Comparison of ENCODE assay signal across 8 mouse cellular contexts in the genomic region with DNA sequence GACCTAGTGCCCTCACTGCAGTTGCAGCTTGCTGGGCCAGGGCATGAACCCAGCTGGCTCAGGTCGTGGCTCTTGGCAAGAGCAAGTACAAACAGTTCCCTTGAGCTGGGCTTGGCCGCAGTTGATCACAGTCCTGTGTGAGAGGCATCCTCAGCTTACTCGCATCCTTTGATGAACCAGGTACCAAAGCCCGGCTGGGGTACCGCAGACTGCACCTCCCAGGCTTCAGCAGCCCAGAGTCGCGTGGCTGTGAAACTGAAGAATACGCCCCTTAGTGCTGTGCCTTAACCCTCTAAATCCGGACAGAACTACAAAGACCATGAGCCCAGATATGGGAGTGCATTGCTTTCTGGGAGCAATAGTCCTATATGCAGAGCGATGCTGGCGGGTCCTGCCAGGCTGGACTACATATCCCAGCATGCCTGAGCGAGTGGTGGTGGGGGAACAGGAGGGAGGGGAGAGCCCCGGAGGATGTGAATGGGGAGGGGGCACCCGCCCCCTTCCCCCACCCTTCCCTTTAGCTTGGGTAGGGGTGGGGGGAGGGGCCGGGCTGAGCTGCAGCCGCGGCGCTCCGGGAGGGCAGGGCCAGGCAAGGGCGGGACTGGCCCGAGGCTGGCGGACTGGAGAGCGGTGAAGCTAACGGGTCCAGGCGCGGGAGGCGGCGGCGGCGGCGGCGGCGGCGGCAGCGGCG. TPM values are rescaled to one million over a fixed set of nuclear protein-coding genes. Genes with fewer than 3 reads are reported as not detected.
DNase-seq lines count a peak whose midpoint lies in the region; ATAC-seq lines count a peak whose summit lies in the region.

A gene (plus strand): TSS at position 582 of the 691 bp plus-strand sequence.

- no peaks in the 10 kb centered on the region for H3K27me3 ChIP-seq in embryonic facial prominence, embryonic 10.5 days (replicated peaks; ENCODE audit: low read depth, poor library complexity, severe bottlenecking)
- H3K27me3 ChIP-seq in intestine, embryonic 16.5 days (replicated peaks; ENCODE audit: control insufficient read depth, insufficient read depth, low read length): no peaks in the 10 kb centered on the region
- H3K27me3 ChIP-seq in midbrain, embryonic 10.5 days (ENCODE audit: low read depth, poor library complexity, severe bottlenecking): no peaks in the 10 kb centered on the region

- H3K36me3 ChIP-seq in embryonic facial prominence, embryonic 10.5 days (replicated peaks): peaks cover 18% of the 10 kb centered on the region
- no peaks in the 10 kb centered on the region for H3K36me3 ChIP-seq in intestine, embryonic 16.5 days (ENCODE audit: control insufficient read depth, insufficient read depth, low read length)
- H3K36me3 ChIP-seq in midbrain, embryonic 10.5 days: peaks cover 14% of the 10 kb centered on the region; the same call in 1 of the 2 replicates

- H3K9me3 ChIP-seq in embryonic facial prominence, embryonic 10.5 days: no peaks in the 10 kb centered on the region
- H3K9me3 ChIP-seq in intestine, embryonic 16.5 days (ENCODE audit: control insufficient read depth, low read length): no peaks in the 10 kb centered on the region
- H3K9me3 ChIP-seq in midbrain, embryonic 10.5 days (replicated peaks): no peaks in the 10 kb centered on the region

- H3K9ac ChIP-seq in intestine, embryonic 16.5 days (ENCODE audit: low read depth, low read length): peak within 1 kb of the TSS; percentile 86

- peak; percentile 87 for DNase-seq in adrenal gland, postnatal 10 days
- DNase-seq in embryonic facial prominence, embryonic 10.5 days (ENCODE audit: low spot score): peak; percentile 97
- no peak for DNase-seq in gonadal fat pad, adult 2 months (ENCODE audit: low read depth)
- peak; percentile 88 to 90 for DNase-seq in left cerebral cortex, postnatal 36 days (ENCODE audit: low spot score in 2 of 2)
- DNase-seq in midbrain, embryonic 10.5 days (ENCODE audit: low spot score): peak; percentile 95
- peak; percentile 81 for DNase-seq in right cerebral cortex, postnatal 4 days
- DNase-seq in yolk sac, embryonic 10.5 days (ENCODE audit: low spot score): peak; percentile 97

- WGBS in embryonic facial prominence, embryonic 10.5 days: under 1% methylated on average over 36 of the region's 36 CpGs
- WGBS in intestine, embryonic 16.5 days: under 1% methylated on average over 34 of the region's 36 CpGs
- WGBS in midbrain, embryonic 10.5 days: 1% methylated on average over 27 of the region's 36 CpGs

- H3K4me2 ChIP-seq in intestine, embryonic 16.5 days (ENCODE audit: low read depth, low read length): peak within 1 kb of the TSS; percentile 75

- H3K4me3 ChIP-seq in embryonic facial prominence, embryonic 10.5 days: peak within 1 kb of the TSS; percentile 91
- peak within 1 kb of the TSS; percentile 82 for H3K4me3 ChIP-seq in intestine, embryonic 16.5 days (ENCODE audit: low read length)
- peak within 1 kb of the TSS; percentile 88 for H3K4me3 ChIP-seq in midbrain, embryonic 10.5 days

- peaks cover 49% of the 10 kb centered on the region for H3K4me1 ChIP-seq in embryonic facial prominence, embryonic 10.5 days
- peaks cover 13% of the 10 kb centered on the region for H3K4me1 ChIP-seq in intestine, embryonic 16.5 days (ENCODE audit: control insufficient read depth, insufficient read depth, low read length)
- H3K4me1 ChIP-seq in midbrain, embryonic 10.5 days: peaks cover 28% of the 10 kb centered on the region

- peak; percentile 97 for ATAC-seq in intestine, embryonic 16.5 days

- intact Hi-C loops in left cerebral cortex, postnatal 36 days (cut with DNase I): loop anchor here (2.0 kb wide), 1 partner anchor 51 kb away; no protein-coding TSS in a partner anchor

- peak within 1 kb of the TSS; percentile 95 for H3K27ac ChIP-seq in embryonic facial prominence, embryonic 10.5 days (replicated peaks)
- H3K27ac ChIP-seq in intestine, embryonic 16.5 days (ENCODE audit: low read length): peak within 1 kb of the TSS; percentile 77
- peak within 1 kb of the TSS; percentile 97 for H3K27ac ChIP-seq in midbrain, embryonic 10.5 days (replicated peaks)

RNA-seq across cellular contexts. Expression of the gene that starts here (rescaled TPM):
- total RNA-seq in adrenal gland, postnatal 10 days (2021): 10 to 100 TPM; 23.6 to 26.6 TPM
- 34.5 and 34.8 TPM in 2 replicates for polyA plus RNA-seq in embryonic facial prominence, embryonic 10.5 days (2016; fragmentation: Nextera tagmentation; extraction: Ambion mirVana)
- 189 and 209 TPM in 2 replicates for polyA plus RNA-seq in gonadal fat pad, adult 2 months (2012; rRNA removed)
- 10.7 and 11.1 TPM in 2 replicates for polyA plus RNA-seq in intestine, embryonic 16.5 days (2015; fragmentation: Nextera tagmentation; extraction: Ambion mirVana)
- total RNA-seq in left cerebral cortex, postnatal 36 days (2021): 10 to 100 TPM; 93.3 to 94.1 TPM
- polyA plus RNA-seq in midbrain, embryonic 10.5 days (2016; fragmentation: Nextera tagmentation; extraction: Ambion mirVana): 24.3 and 25.4 TPM in 2 replicates
